Mouse (Mus musculus) forebrain, postnatal 0 days (tissue): Measurements from ENCODE around the gene Dctd. TPM values are rescaled to one million over a fixed set of nuclear protein-coding genes. Genes with fewer than 3 reads are reported as not detected.

ENCODE experiments used
- ATAC-seq: fragments of 200-750 bp; cut with Nextera tagmentation; 2 replicates; pipeline ENCODE4 v1.8.0; 2017; ENCODE audit warnings: mild to moderate bottlenecking, moderate library complexity
- DNase-seq: peaks from one replicate; pipeline ENCODE4 v3.0.0-alpha.2; 2015
- H3K27ac ChIP-seq: fragments of 300-500 bp; sonication (generic); 2 replicates; pipeline ENCODE4 v1.5.1; 2014; ENCODE audit warnings: low read depth, mild to moderate bottlenecking, antibody characterized with exemption, low read length, moderate library complexity, mixed read lengths
- H3K27me3 ChIP-seq: fragments of 300-500 bp; sonication (generic); 2 replicates; pipeline ENCODE4 v1.6.1; 2014; ENCODE audit warnings: mild to moderate bottlenecking, low read length, mixed read lengths; ENCODE audit not compliant: insufficient read depth
- H3K36me3 ChIP-seq: fragments of 300-500 bp; sonication (generic); 2 replicates; pipeline ENCODE4 v1.6.1; 2014; ENCODE audit warnings: mild to moderate bottlenecking, moderate library complexity; ENCODE audit not compliant: insufficient read depth
- H3K4me1 ChIP-seq: fragments of 300-500 bp; sonication (generic); 2 replicates; pipeline ENCODE4 v1.6.1; 2014; ENCODE audit warnings: antibody characterized with exemption; ENCODE audit not compliant: insufficient read depth
- H3K4me2 ChIP-seq: fragments of 300-500 bp; sonication (generic); 2 replicates; pipeline ENCODE4 v1.6.1; 2014; ENCODE audit warnings: low read depth, mild to moderate bottlenecking, moderate library complexity
- H3K4me3 ChIP-seq: fragments of 300-500 bp; sonication (generic); 2 replicates; pipeline ENCODE4 v1.5.1; 2014; ENCODE audit warnings: low read depth, low read length, mixed read lengths
- H3K9ac ChIP-seq: fragments of 300-500 bp; sonication (generic); 2 replicates; pipeline ENCODE4 v1.6.1; 2014; ENCODE audit warnings: mild to moderate bottlenecking
- H3K9me3 ChIP-seq: fragments of 300-500 bp; sonication (generic); 2 replicates; pipeline ENCODE4 v1.6.1; 2016; ENCODE audit warnings: low read length
- CTCF ChIP-seq: sonication (generic); IDR thresholded peaks from 2 replicates; pipeline ENCODE4 v1.5.1; 2016; ENCODE audit warnings: antibody characterized with exemption, control low read depth, low read depth
- WGBS: fragments of 180-500 bp; shearing (Covaris S2); extraction: QIAGEN DNeasy Blood & Tissue Kit; methylation state at CpG from one replicate; pipeline ENCODE4 v1.1.7; 2014; 5-methylcytosine and 5-hydroxymethylcytosine counted together
- polyA plus RNA-seq: library from polyadenylated mRNA; unstranded; fragments of >200 nt; fragmentation: Nextera tagmentation; extraction: Ambion mirVana; gene quantifications from 2 replicates; pipeline ENCODE4 v1.2.1, GENCODE M21; 2015
- total RNA-seq: library from RNA; depleted of rRNA; stranded (reverse); fragments of >200 nt; gene quantifications from 2 replicates; pipeline ENCODE4 v1.2.3, GENCODE M21; 2014

Gene Dctd
- total and polyA plus RNA-seq, 2 experiments from 2014 or later: 13.9 to 21.5 TPM

DNA sequence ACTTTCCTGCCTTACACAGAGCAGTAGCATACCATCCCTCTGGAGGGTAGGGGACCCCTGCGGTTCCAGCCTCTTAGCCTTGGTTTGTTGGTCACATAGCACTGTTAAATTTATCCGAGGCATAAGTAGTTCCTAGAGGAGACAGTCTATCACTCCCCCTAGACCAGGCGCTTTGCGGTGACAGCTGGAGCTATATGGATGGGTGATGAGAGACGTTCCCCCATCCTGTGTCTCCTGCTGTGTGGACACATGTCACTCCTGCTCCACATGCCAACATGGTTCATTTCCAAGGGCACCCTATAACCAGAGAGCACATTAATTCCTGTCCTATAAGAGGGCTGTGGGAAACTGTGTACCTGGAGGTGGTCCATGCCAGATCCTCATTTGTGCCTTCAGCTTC is 42.1 kb downstream of the Dctd start:
- no peaks in the 10 kb centered on the region for H3K9me3 ChIP-seq
- no peak for DNase-seq
- no peak overlapping the region for H3K9ac ChIP-seq
- no peak overlapping the region for H3K27ac ChIP-seq
- H3K27me3 ChIP-seq: no peaks in the 10 kb centered on the region
- no peaks in the 10 kb centered on the region for H3K36me3 ChIP-seq
- H3K4me1 ChIP-seq: peaks cover 5% of the 10 kb centered on the region; the same call in 1 of the 2 replicates
- H3K4me3 ChIP-seq: no peak overlapping the region
- ATAC-seq: peak; percentile 42
- 71% methylated on average over 5 of the region's 5 CpGs for WGBS
- H3K4me2 ChIP-seq: no peak overlapping the region
- no peak for TF ChIP-seq CTCF

DNA sequence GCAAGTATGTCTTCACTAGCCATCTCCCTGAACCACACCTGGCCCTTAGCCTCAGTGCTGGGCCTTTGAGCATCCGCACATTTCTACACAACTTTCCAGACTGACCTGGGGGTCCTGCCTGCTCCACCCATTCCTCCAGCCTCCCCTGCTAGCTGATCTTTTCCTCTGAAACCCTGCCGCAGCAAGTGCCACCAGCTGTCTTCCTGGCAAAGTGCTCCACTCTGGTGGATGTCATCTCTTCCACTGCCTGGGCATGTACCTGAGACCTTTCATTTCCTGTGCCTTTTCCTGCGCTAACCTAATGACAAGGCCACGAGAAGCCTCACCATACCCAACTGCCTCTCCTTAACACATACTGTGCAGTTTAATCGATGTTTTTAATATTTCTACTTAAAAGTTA is 46.9 kb downstream of the Dctd start:
- H3K9ac ChIP-seq: no peak overlapping the region
- H3K4me3 ChIP-seq: no peak overlapping the region
- H3K27ac ChIP-seq: no peak overlapping the region
- ATAC-seq: no peak
- H3K27me3 ChIP-seq: no peaks in the 10 kb centered on the region
- no peaks in the 10 kb centered on the region for H3K36me3 ChIP-seq
- no peaks in the 10 kb centered on the region for H3K4me1 ChIP-seq
- TF ChIP-seq CTCF: no peak
- no peak for DNase-seq
- WGBS: 80% methylated on average over 5 of the region's 5 CpGs
- H3K9me3 ChIP-seq: no peaks in the 10 kb centered on the region
- no peak overlapping the region for H3K4me2 ChIP-seq

DNA sequence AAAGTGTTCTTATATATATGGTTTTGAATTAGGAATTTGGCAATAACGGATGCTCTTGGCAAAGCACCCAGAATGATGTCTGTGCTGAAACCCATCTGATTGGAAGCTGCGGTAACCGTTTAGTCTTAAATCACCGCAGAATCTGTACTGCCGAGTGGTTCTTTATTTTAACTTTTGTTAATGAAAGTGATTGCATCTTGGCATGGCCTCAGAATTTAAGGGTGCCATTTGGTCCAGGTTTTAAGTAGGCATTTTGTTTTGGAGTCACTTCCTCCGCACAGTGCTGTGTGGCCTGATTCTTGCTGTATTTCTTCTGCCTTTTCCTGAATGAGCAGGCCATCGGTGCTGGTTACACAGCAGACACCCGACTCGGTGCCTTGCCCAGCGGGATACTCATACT is 47.6 kb downstream of the Dctd start:
- TF ChIP-seq CTCF: no peak
- DNase-seq: peak; percentile 79

DNA sequence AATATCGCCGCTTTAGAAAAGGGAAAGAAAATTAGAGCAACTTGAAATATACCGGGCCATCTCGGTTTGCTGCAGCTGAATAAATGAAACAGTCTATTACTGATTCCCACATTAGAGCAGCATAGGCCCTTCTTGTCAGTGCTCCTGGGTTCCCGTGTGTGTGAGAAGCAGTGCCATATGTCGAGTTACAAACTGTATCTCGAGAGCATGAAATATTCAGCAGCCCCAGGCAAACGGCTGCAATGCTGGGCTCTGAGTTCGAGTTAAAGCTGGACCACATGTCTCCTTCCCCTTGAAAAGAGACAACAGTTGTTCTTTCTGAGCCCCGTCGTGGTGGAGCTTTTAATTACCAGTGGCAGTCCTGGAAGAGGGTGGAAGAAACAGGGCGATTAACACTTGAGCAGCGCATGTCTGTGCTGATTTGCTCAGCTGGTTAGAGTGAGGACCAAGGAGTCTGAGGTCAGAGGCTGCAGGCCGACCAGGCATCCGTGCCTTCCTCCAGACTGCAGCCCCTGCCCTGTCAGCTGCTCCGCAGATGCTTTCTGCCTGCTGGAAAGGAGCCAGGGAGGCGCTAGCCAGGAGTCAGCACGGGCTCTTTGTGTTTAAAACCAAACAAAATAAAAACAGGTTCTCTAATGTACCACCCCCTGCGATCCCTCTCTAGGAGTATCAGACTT is 53.3 kb downstream of the Dctd start:
- TF ChIP-seq CTCF: no peak
- Histone ChIP-seq H3K9ac (no peak overlapping the region), H3K27ac (no peak overlapping the region), H3K36me3 (no peaks in the 10 kb centered on the region), H3K4me1 (peaks cover 9% of the 10 kb centered on the region; the same call in 1 of the 2 replicates), H3K9me3 (no peaks in the 10 kb centered on the region), H3K4me3 (no peak overlapping the region), H3K27me3 (no peaks in the 10 kb centered on the region), H3K4me2 (no peak overlapping the region)
- no peak for DNase-seq
- WGBS: 21% methylated on average over 19 of the region's 19 CpGs
- peak; percentile 25; the same call in 1 of the 2 replicates for ATAC-seq

More for the DNA sequence above, 47.6 kb downstream of the Dctd start:
- no peaks in the 10 kb centered on the region for H3K4me1 ChIP-seq
- no peaks in the 10 kb centered on the region for H3K36me3 ChIP-seq
- H3K27me3 ChIP-seq: no peaks in the 10 kb centered on the region
- H3K9me3 ChIP-seq: no peaks in the 10 kb centered on the region
- no peak overlapping the region for H3K4me2 ChIP-seq
- no peak overlapping the region for H3K9ac ChIP-seq
- ATAC-seq: peak; percentile 50
- WGBS: 53% methylated on average over 10 of the region's 10 CpGs
- no peak overlapping the region for H3K4me3 ChIP-seq
- no peak overlapping the region for H3K27ac ChIP-seq

DNA sequence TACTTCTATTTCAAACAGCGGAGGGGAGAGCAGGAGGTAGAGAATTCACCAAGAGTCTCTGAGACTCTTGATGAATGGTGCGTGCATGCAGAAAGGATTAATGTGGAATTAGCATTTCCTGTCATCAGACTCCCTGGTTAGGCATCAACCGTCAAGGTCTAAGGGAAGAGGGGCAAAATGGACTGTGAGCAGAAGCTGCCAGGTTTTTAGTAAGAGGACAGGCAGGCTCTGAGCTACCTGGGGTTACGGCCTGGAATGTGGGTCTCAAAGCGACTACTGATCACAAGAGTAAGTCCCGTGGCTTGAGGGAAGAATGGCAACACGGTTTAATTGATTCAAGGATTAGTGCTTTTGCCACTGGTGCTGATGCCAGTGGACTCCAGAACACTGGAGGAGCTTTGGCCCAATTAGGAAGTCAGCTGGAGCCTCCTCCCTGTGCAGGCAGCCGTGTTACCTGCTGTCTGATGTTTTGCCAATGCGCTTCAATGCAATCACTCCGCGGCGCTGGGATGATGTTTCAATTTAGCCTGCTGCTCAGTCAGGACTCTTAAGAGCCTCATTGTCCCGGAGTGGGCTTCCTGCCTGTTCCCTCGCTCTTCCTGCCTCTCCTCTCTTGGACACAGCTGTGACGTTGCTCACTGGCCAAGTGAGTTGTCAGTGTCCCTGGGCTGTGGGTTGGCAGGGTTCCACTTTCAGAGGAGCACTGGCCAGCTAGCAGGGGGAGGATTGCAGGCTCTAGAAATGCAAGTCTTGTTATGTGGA is 54.6 kb downstream of the Dctd start:
- Histone ChIP-seq H3K4me3 (no peak overlapping the region), H3K4me2 (peak overlapping the region; percentile 29), H3K9ac (no peak overlapping the region), H3K9me3 (no peaks in the 10 kb centered on the region), H3K27me3 (no peaks in the 10 kb centered on the region), H3K4me1 (peaks cover 9% of the 10 kb centered on the region; the same call in 1 of the 2 replicates), H3K27ac (no peak overlapping the region), H3K36me3 (no peaks in the 10 kb centered on the region)
- DNase-seq: peak; percentile 75
- ATAC-seq: peak; percentile 85
- 8% methylated on average over 15 of the region's 15 CpGs for WGBS
- no peak for TF ChIP-seq CTCF

DNA sequence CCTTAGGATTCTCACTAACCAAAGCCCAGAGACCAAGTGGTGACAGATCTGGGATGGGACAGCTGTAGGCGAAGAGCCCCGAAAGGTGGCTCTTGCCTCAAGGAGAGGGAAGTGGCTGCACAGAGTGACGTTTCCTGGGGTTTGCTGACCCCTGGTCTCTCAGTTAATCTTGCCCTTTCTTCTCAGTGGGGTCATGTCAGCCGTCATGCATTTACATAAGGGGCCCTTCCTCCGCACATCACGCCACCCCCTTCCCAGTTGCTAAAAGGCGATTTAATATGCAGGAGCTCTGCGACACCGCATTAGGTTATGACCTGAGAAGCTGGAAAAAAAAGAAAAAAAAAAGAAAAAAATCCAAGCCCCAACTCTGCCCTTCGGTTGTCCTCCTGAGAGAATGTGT is 58.8 kb downstream of the Dctd start:
- Histone ChIP-seq H3K36me3 (no peaks in the 10 kb centered on the region), H3K4me3 (no peak overlapping the region), H3K4me2 (no peak overlapping the region), H3K27me3 (no peaks in the 10 kb centered on the region), H3K27ac (no peak overlapping the region), H3K9me3 (no peaks in the 10 kb centered on the region), H3K4me1 (peaks cover 9% of the 10 kb centered on the region; the same call in 1 of the 2 replicates), H3K9ac (no peak overlapping the region)
- ATAC-seq (no peak), DNase-seq (no peak)
- 69% methylated on average over 10 of the region's 10 CpGs for WGBS
- no peak for TF ChIP-seq CTCF
